Mouse (Mus musculus) subcutaneous adipose tissue, adult 2 months (tissue): ENCODE measurements around the gene Olfr1307. TPM values are rescaled to one million over a fixed set of nuclear protein-coding genes. Genes with fewer than 3 reads are reported as not detected.

Experiments used
- polyA plus RNA-seq: library from polyadenylated mRNA; depleted of rRNA; stranded (reverse); fragments of >200 nt; gene quantifications from 2 replicates; pipeline ENCODE4 v1.2.3, GENCODE M21; 2012; ENCODE audit warnings: low replicate concordance; rRNA removed

The Olfr1307 gene
- not detected in 2 replicates for polyA plus RNA-seq

DNA sequence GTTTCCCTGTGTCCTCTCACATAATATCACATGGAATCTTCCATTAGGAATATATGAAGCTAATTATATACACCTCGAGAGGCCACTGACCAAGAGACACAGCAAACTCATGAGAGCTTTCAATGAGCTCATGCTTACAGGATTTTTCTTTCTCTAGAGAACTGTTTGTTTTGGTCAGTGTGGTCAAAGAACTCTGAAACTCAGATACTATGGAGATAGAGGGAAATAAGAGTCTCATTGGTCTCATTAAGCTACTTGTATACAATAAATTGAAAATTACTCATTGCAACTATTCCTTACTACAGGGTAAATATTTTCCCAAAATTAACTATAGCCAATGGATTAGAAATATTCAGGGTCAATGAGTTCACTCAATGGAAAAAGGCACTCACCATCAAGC is at the start of gene Olfr1307:
Gene Olfr1307 (minus strand): TSS at position 101 of the 400 bp plus-strand sequence.

DNA sequence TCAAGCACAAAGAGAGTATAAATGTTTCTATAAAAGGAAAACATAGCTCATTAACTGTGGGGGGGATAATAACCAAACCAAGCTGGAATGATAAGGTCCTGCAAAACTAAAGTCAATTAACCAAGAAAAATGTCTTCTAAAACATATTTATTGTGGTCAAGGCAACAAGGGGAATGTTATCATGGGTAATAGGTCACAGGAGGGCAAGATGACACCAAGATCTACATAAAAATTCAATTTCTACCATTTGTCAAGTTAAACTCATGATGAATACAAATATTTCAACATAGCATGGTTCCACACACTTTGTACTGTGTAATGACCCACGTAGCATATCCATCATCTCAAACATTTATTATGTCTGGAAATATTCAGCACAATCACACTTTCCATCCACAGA is 40.9 kb upstream of the Olfr1307 start, which contains the start of gene Olfr1309:
Gene Olfr1309 (minus strand): TSS at position 101 of the 400 bp plus-strand sequence.

DNA sequence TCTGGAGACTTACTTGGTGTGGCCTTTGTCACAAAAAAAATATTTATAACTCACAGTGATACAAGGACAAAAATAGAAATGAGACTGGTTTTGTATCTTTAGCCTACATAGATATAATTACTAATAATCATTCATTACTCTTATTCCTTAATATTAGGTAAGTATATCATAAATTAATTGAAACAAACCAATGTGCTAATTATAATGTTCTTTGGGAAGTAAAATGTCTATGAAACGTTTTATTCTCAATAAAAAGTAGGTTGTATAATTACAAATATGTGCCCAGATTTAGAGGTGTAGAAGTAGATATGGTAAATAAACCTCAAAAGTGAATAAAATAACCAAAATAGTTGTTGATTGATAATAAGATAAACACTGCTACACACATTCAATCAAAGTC is 15.6 kb upstream of the Olfr1307 start, which contains the start of gene Olfr1308:
Gene Olfr1308 (minus strand): TSS at position 101 of the 400 bp plus-strand sequence.

DNA sequence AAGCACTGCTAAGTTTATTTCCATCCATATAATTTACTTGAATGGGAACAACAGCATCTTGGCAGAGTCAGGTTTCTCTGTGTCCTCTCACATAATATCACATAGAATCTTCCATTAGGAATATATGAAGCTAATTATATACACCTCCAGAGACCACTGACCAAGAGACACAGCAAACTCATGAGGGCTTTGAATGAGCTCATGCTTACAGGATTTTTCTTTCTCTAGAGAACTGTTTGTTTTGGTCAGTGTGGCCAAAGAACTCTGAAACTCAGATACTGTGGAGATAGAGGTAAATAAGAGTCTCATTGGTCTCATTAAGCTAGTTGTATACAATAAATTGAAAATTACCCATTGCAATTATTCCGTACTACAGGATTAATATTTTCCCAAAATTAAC is 33.1 kb downstream of the Olfr1307 start, which contains the start of gene Olfr1306:
Gene Olfr1306 (minus strand): TSS at position 101 of the 400 bp plus-strand sequence.

Other genes starting within 250 kb of the Olfr1307 start
- gene Olfr1301, start 198.4 kb downstream of the Olfr1307 start, polyA plus RNA-seq = not detected in 2 replicates
- not detected in 2 replicates for gene Olfr1302, start 172.0 kb downstream of the Olfr1307 start, polyA plus RNA-seq
- not detected in 2 replicates for gene Olfr1303, start 129.1 kb downstream of the Olfr1307 start, polyA plus RNA-seq
- not detected in 2 replicates for gene Olfr1305, start 72.3 kb downstream of the Olfr1307 start, polyA plus RNA-seq
- not detected in 2 replicates for gene Olfr1306, start 33.2 kb downstream of the Olfr1307 start, polyA plus RNA-seq
- not detected in 2 replicates for gene Olfr1308, start 15.5 kb upstream of the Olfr1307 start, polyA plus RNA-seq
- not detected in 2 replicates for gene Olfr1309, start 40.8 kb upstream of the Olfr1307 start, polyA plus RNA-seq
- not detected in 2 replicates for gene Olfr1310, start 63.3 kb upstream of the Olfr1307 start, polyA plus RNA-seq
- gene Olfr1311, start 75.0 kb upstream of the Olfr1307 start, polyA plus RNA-seq = not detected in 2 replicates
- gene Olfr1312, start 100.8 kb upstream of the Olfr1307 start, polyA plus RNA-seq = not detected in 2 replicates
- not detected in 2 replicates for gene Olfr1313, start 128.4 kb upstream of the Olfr1307 start, polyA plus RNA-seq
- not detected in 2 replicates for gene Olfr1314, start 147.3 kb upstream of the Olfr1307 start, polyA plus RNA-seq
- gene Olfr1315-ps1, start 166.0 kb upstream of the Olfr1307 start, polyA plus RNA-seq = not detected in 2 replicates
- not detected in 2 replicates for gene Olfr1316, start 185.5 kb upstream of the Olfr1307 start, polyA plus RNA-seq
- not detected in 2 replicates for gene Olfr1317, start 190.9 kb upstream of the Olfr1307 start, polyA plus RNA-seq
- gene Olfr1318, start 204.8 kb upstream of the Olfr1307 start, polyA plus RNA-seq = not detected in 2 replicates